ENCODE assay signal across 21 mouse cellular contexts in genomic region chr10:57040201-57040600, GRCm38 (mm10).
DNase-seq lines count a peak whose midpoint lies in the region; ATAC-seq and TF ChIP-seq lines count a peak whose summit lies in the region.
"Had no signal": no experiment of that assay in that cellular context is flagged by ENCODE, and none has a peak within 500 bp of the region (broad histone marks: within the 10 kb centered on the region; RNA-seq: fewer than 3 reads in every experiment).

No protein-coding gene starts in this region.

- peak; percentile 51 for DNase-seq in embryo, embryonic 11 days
- no peak for DNase-seq in embryo, embryonic 9.5 days (ENCODE audit: extremely low spot score)
- DNase-seq in kidney, postnatal 0 days (ENCODE audit: low spot score), result no peak
- no peak for DNase-seq in left cerebral cortex, adult 11 months (ENCODE audit: low spot score)
- DNase-seq: adrenal gland, postnatal 10 days; cerebellum, adult 2 months; gastrocnemius, postnatal 25 days; kidney, adult 9 months; midbrain, embryonic 14.5 days; retina, postnatal 1 day; right cerebral cortex, postnatal 4 days had no signal

- 44% methylated on average over 5 of the region's 5 CpGs for WGBS in kidney, postnatal 0 days
- WGBS in kidney, embryonic 14.5 days, result 54% methylated on average over 5 of the region's 5 CpGs
- 12% methylated on average over 5 of the region's 5 CpGs for WGBS in embryonic facial prominence, embryonic 12.5 days
- WGBS in limb, embryonic 13.5 days, result 9% methylated on average over 5 of the region's 5 CpGs

- H3K4me2 ChIP-seq in kidney, postnatal 0 days (ENCODE audit: low read length), result peak overlapping the region; percentile 15; the same call in 1 of the 2 replicates
- H3K4me2 ChIP-seq in kidney, embryonic 14.5 days (replicated peaks; ENCODE audit: low read depth, low read length), result no peak overlapping the region
- peak overlapping the region; percentile 16; the same call in 1 of the 2 replicates for H3K4me2 ChIP-seq in embryonic facial prominence, embryonic 12.5 days (replicated peaks)
- H3K4me2 ChIP-seq in limb, embryonic 13.5 days (replicated peaks), result peak overlapping the region; percentile 49
- H3K4me2 ChIP-seq: hindbrain, embryonic 15.5 days; liver, embryonic 12.5 days; lung, embryonic 14.5 days had no signal

- H3K27me3 ChIP-seq in kidney, postnatal 0 days (ENCODE audit: insufficient read depth, low read length), result no peaks in the 10 kb centered on the region
- H3K27me3 ChIP-seq in kidney, embryonic 14.5 days (ENCODE audit: control insufficient read depth, insufficient read depth, low read length), result no peaks in the 10 kb centered on the region
- no peaks in the 10 kb centered on the region for H3K27me3 ChIP-seq in embryonic facial prominence, embryonic 12.5 days
- no peaks in the 10 kb centered on the region for H3K27me3 ChIP-seq in limb, embryonic 13.5 days
- H3K27me3 ChIP-seq: hindbrain, embryonic 15.5 days; liver, embryonic 12.5 days had no signal

- H3K36me3 ChIP-seq in kidney, postnatal 0 days (ENCODE audit: insufficient read depth, low read length), result no peaks in the 10 kb centered on the region
- H3K36me3 ChIP-seq in kidney, embryonic 14.5 days (ENCODE audit: control insufficient read depth, insufficient read depth, low read length), result no peaks in the 10 kb centered on the region
- H3K36me3 ChIP-seq in embryonic facial prominence, embryonic 12.5 days, result no peaks in the 10 kb centered on the region
- no peaks in the 10 kb centered on the region for H3K36me3 ChIP-seq in limb, embryonic 13.5 days
- H3K36me3 ChIP-seq: heart, embryonic 10.5 days; hindbrain, embryonic 15.5 days; liver, embryonic 12.5 days had no signal

- no peak overlapping the region for H3K4me3 ChIP-seq in kidney, postnatal 0 days (replicated peaks; ENCODE audit: low read depth, low read length)
- no peak overlapping the region for H3K4me3 ChIP-seq in kidney, embryonic 14.5 days (ENCODE audit: low read length)
- H3K4me3 ChIP-seq in embryonic facial prominence, embryonic 12.5 days, result no peak overlapping the region
- no peak overlapping the region for H3K4me3 ChIP-seq in limb, embryonic 13.5 days
- H3K4me3 ChIP-seq: heart, embryonic 10.5 days; hindbrain, embryonic 15.5 days; layer of hippocampus, adult 2 months; liver, embryonic 12.5 days; myocyte had no signal

- ATAC-seq in kidney, postnatal 0 days (replicated peaks; ENCODE audit: low FRiP score, low read depth), result no peak
- ATAC-seq in kidney, embryonic 14.5 days (ENCODE audit: low FRiP score, low TSS enrichment), result no peak
- peak; percentile 89 for ATAC-seq in embryonic facial prominence, embryonic 12.5 days (ENCODE audit: insufficient number of reproducible peaks, insufficient read depth, low FRiP score, low TSS enrichment)
- peak; percentile 90 for ATAC-seq in limb, embryonic 13.5 days (ENCODE audit: low FRiP score, low read depth)
- no peak for ATAC-seq in erythroid progenitor cell, adult 5-6 weeks (replicated peaks; ENCODE audit: low FRiP score, poor library complexity, severe bottlenecking)
- ATAC-seq: liver, embryonic 12.5 days had no signal

- H3K4me1 ChIP-seq in kidney, postnatal 0 days (replicated peaks; ENCODE audit: insufficient read depth, low read length), result no peaks in the 10 kb centered on the region
- H3K4me1 ChIP-seq in kidney, embryonic 14.5 days (ENCODE audit: control insufficient read depth, insufficient read depth, low read length), result no peaks in the 10 kb centered on the region
- peaks cover 11% of the 10 kb centered on the region; the same call in 1 of the 2 replicates for H3K4me1 ChIP-seq in embryonic facial prominence, embryonic 12.5 days
- peaks cover 29% of the 10 kb centered on the region for H3K4me1 ChIP-seq in limb, embryonic 13.5 days
- H3K4me1 ChIP-seq: heart, embryonic 10.5 days; hindbrain, embryonic 15.5 days; liver, embryonic 12.5 days had no signal

- no peak for TF ChIP-seq CTCF in kidney, postnatal 0 days (IDR thresholded peaks at IDR 0.05; ENCODE audit: low read depth)

- no peak overlapping the region for H3K9ac ChIP-seq in kidney, postnatal 0 days (ENCODE audit: low read depth, low read length)
- H3K9ac ChIP-seq in kidney, embryonic 14.5 days (ENCODE audit: low read depth, low read length), result no peak overlapping the region
- no peak overlapping the region for H3K9ac ChIP-seq in embryonic facial prominence, embryonic 12.5 days
- H3K9ac ChIP-seq in limb, embryonic 13.5 days, result no peak overlapping the region
- H3K9ac ChIP-seq: hindbrain, embryonic 15.5 days; liver, embryonic 12.5 days; lung, embryonic 14.5 days had no signal

- no peaks in the 10 kb centered on the region for H3K9me3 ChIP-seq in kidney, postnatal 0 days (replicated peaks; ENCODE audit: low read length)
- no peaks in the 10 kb centered on the region for H3K9me3 ChIP-seq in kidney, embryonic 14.5 days (ENCODE audit: control insufficient read depth, low read length)
- no peaks in the 10 kb centered on the region for H3K9me3 ChIP-seq in embryonic facial prominence, embryonic 12.5 days
- H3K9me3 ChIP-seq in limb, embryonic 13.5 days, result no peaks in the 10 kb centered on the region
- H3K9me3 ChIP-seq: heart, embryonic 10.5 days; hindbrain, embryonic 15.5 days; liver, embryonic 12.5 days had no signal

- no peak overlapping the region for H3K27ac ChIP-seq in kidney, postnatal 0 days
- no peak overlapping the region for H3K27ac ChIP-seq in kidney, embryonic 14.5 days (ENCODE audit: low read depth, low read length)
- no peak overlapping the region; the same call in 1 of the 2 replicates for H3K27ac ChIP-seq in embryonic facial prominence, embryonic 12.5 days
- H3K27ac ChIP-seq in limb, embryonic 13.5 days, result peak overlapping the region; percentile 39; the same call in 1 of the 2 replicates
- H3K27ac ChIP-seq: heart, embryonic 10.5 days; hindbrain, embryonic 15.5 days; layer of hippocampus, adult 2 months; liver, embryonic 12.5 days had no signal

Comparison
In these comparisons a context has a peak if more than half of its experiments do, and no peak if none do; other contexts are left out.
1. ATAC-seq: peak in embryonic facial prominence, embryonic 12.5 days (single experiment) and limb, embryonic 13.5 days (single experiment); none in kidney, postnatal 0 days (single experiment), kidney, embryonic 14.5 days (single experiment) and erythroid progenitor cell, adult 5-6 weeks (single experiment).